Mouse (Mus musculus) MEL (cell line): Measurements from ENCODE around the gene Acvrl1. TPM values are rescaled to one million over a fixed set of nuclear protein-coding genes. Genes with fewer than 3 reads are reported as not detected.
A peak's percentile ranks its signal among the peaks of the same experiment; 100 is the strongest.

ENCODE experiments used
- DNase-seq: peaks from one replicate; pipeline ENCODE4 v3.0.0; 2011; ENCODE audit warnings: low read depth, low spot score
- H3K27ac ChIP-seq: 2 replicates; pipeline ENCODE4 v1.5.1; 2012; ENCODE audit warnings: low read depth, mild to moderate bottlenecking, control low read depth, low read length, moderate library complexity; ENCODE audit not compliant: control insufficient read depth
- H3K27me3 ChIP-seq, 2 experiments: fragments of 150-350 bp in 1 of 2; sonication (generic) in 1 of 2; 2 replicates each; pipeline ENCODE4 v1.6.1; 2012; ENCODE audit warnings: low read length in 2 of 2, mild to moderate bottlenecking in 2 of 2, improper control_type of control experiment in 1 of 2, moderate library complexity in 1 of 2; ENCODE audit not compliant: insufficient read depth in 2 of 2, control insufficient read depth in 1 of 2
- H3K36me3 ChIP-seq, 2 experiments: 2 replicates each; pipeline ENCODE4 v1.6.1; 2012 to 2014; ENCODE audit warnings: low read length in 2 of 2, improper control_type of control experiment in 1 of 2, inconsistent platforms in 1 of 2, mild to moderate bottlenecking in 1 of 2; ENCODE audit not compliant: insufficient read depth in 2 of 2, control insufficient read depth in 1 of 2
- H3K4me1 ChIP-seq, 2 experiments: fragments of 150-350 bp in 1 of 2; sonication (generic) in 1 of 2; 2 replicates each; pipeline ENCODE4 v1.6.1; 2012; ENCODE audit warnings: low read length in 2 of 2, improper control_type of control experiment in 1 of 2, mild to moderate bottlenecking in 1 of 2; ENCODE audit not compliant: insufficient read depth in 2 of 2, control insufficient read depth in 1 of 2
- H3K4me3 ChIP-seq, 2 experiments: fragments of 150-350 bp in 1 of 2; sonication (generic) in 1 of 2; 2 replicates each; pipeline ENCODE4 v1.5.1; 2012; ENCODE audit warnings: low read depth in 2 of 2, low read length in 2 of 2, mild to moderate bottlenecking in 2 of 2, moderate library complexity in 2 of 2, control low read depth in 1 of 2, improper control_type of control experiment in 1 of 2; ENCODE audit not compliant: control insufficient read depth in 1 of 2, insufficient read depth in 1 of 2
- H3K79me2 ChIP-seq: 2 replicates; pipeline ENCODE4 v1.6.1; 2012; ENCODE audit warnings: mild to moderate bottlenecking, low read length, moderate library complexity; ENCODE audit not compliant: control insufficient read depth, poor library complexity, insufficient read depth
- H3K9ac ChIP-seq: 2 replicates; pipeline ENCODE4 v1.6.1; 2012; ENCODE audit warnings: low read depth, mild to moderate bottlenecking, control low read depth, low read length, moderate library complexity; ENCODE audit not compliant: control insufficient read depth, poor library complexity, severe bottlenecking
- H3K9me3 ChIP-seq: fragments of 150-350 bp; sonication (generic); replicated peaks from 2 replicates; pipeline ENCODE4 v1.6.1; 2012; ENCODE audit warnings: mild to moderate bottlenecking, low read length, improper control_type of control experiment, moderate library complexity; ENCODE audit not compliant: insufficient read depth
- CHD2 ChIP-seq: IDR thresholded peaks from 2 replicates; pipeline ENCODE4 v1.6.1; 2011; ENCODE audit warnings: low read length, improper control_type of control experiment
- E2F4 ChIP-seq: IDR thresholded peaks from 2 replicates; pipeline ENCODE4 v1.6.1; 2011; ENCODE audit warnings: low read depth, low read length, improper control_type of control experiment, borderline replicate concordance
- GABPA ChIP-seq: IDR thresholded peaks from 2 replicates; pipeline ENCODE4 v1.6.1; 2012; ENCODE audit warnings: low read depth, mild to moderate bottlenecking, inconsistent platforms, low read length, improper control_type of control experiment, moderate library complexity
- MAX ChIP-seq: IDR thresholded peaks from 2 replicates; pipeline ENCODE4 v1.6.1; 2011; ENCODE audit warnings: low read length, improper control_type of control experiment
- MEF2A ChIP-seq: IDR thresholded peaks from 2 replicates; pipeline ENCODE4 v1.6.1; 2014; ENCODE audit warnings: low read depth, mild to moderate bottlenecking, inconsistent platforms, low read length, improper control_type of control experiment; ENCODE audit not compliant: poor library complexity, insufficient replicate concordance, severe bottlenecking; ENCODE audit errors: extremely low read depth
- MXI1 ChIP-seq: IDR thresholded peaks from 2 replicates; pipeline ENCODE4 v1.6.1; 2011; ENCODE audit warnings: mild to moderate bottlenecking, low read depth, low read length, improper control_type of control experiment
- MYB ChIP-seq: IDR thresholded peaks from 2 replicates; pipeline ENCODE4 v1.6.1; 2011; ENCODE audit warnings: mild to moderate bottlenecking, low read depth, low read length, improper control_type of control experiment
- MYC ChIP-seq: IDR thresholded peaks from 2 replicates; pipeline ENCODE4 v1.6.1; 2011; ENCODE audit warnings: low read depth, mild to moderate bottlenecking, low read length, improper control_type of control experiment, moderate library complexity
- NRF1 ChIP-seq: IDR thresholded peaks from 2 replicates; pipeline ENCODE4 v1.6.1; 2014; ENCODE audit warnings: low read depth, mild to moderate bottlenecking, inconsistent platforms, low read length, improper control_type of control experiment, moderate library complexity; ENCODE audit not compliant: poor library complexity, insufficient read depth, severe bottlenecking
- POLR2A ChIP-seq, 2 experiments: IDR thresholded peaks; 2 replicates each; pipeline ENCODE4 v1.6.1; 2011 to 2012; ENCODE audit warnings: low read length in 2 of 2, mild to moderate bottlenecking in 2 of 2, control low read depth in 1 of 2, improper control_type of control experiment in 1 of 2, low read depth in 1 of 2, moderate library complexity in 1 of 2; ENCODE audit not compliant: control insufficient read depth in 1 of 2, insufficient read depth in 1 of 2, poor library complexity in 1 of 2
- POLR2AphosphoS5 ChIP-seq: IDR thresholded peaks from 2 replicates; pipeline ENCODE4 v1.6.1; 2012; ENCODE audit warnings: low read depth, borderline replicate concordance, mild to moderate bottlenecking, inconsistent platforms, low read length, moderate library complexity, mixed read lengths
- RCOR1 ChIP-seq: IDR thresholded peaks from 2 replicates; pipeline ENCODE4 v1.6.1; 2012; ENCODE audit warnings: low read depth, mild to moderate bottlenecking, inconsistent platforms, low read length, improper control_type of control experiment
- SMC3 ChIP-seq: IDR thresholded peaks from 2 replicates; pipeline ENCODE4 v1.6.1; 2011; ENCODE audit warnings: low read depth, low read length, improper control_type of control experiment
- TAL1 ChIP-seq: IDR thresholded peaks from 2 replicates; pipeline ENCODE4 v1.6.1; 2012; ENCODE audit warnings: mild to moderate bottlenecking, inconsistent platforms, low read length, moderate library complexity, mixed read lengths
- TBP ChIP-seq: IDR thresholded peaks from 2 replicates; pipeline ENCODE4 v1.8.0; 2011; ENCODE audit warnings: low read depth, low read length, improper control_type of control experiment
- TCF12 ChIP-seq: IDR thresholded peaks from 2 replicates; pipeline ENCODE4 v1.6.1; 2014; ENCODE audit warnings: low read depth, mild to moderate bottlenecking, inconsistent platforms, low read length, improper control_type of control experiment, moderate library complexity
- UBTF ChIP-seq: IDR thresholded peaks from 2 replicates; pipeline ENCODE4 v1.6.1; 2012; ENCODE audit warnings: low read depth, mild to moderate bottlenecking, inconsistent platforms, low read length, improper control_type of control experiment, moderate library complexity, borderline replicate concordance; ENCODE audit not compliant: insufficient read depth
- USF1 ChIP-seq: IDR thresholded peaks from 2 replicates; pipeline ENCODE4 v1.6.1; 2014; ENCODE audit warnings: low read depth, mild to moderate bottlenecking, inconsistent platforms, low read length, improper control_type of control experiment, moderate library complexity
- USF2 ChIP-seq, 2 experiments: IDR thresholded peaks; 2 replicates each; pipeline ENCODE4 v1.6.1; 2011 to 2012; ENCODE audit warnings: improper control_type of control experiment in 2 of 2, low read length in 2 of 2, borderline replicate concordance in 1 of 2, inconsistent platforms in 1 of 2, low read depth in 1 of 2, mild to moderate bottlenecking in 1 of 2; ENCODE audit not compliant: insufficient read depth in 1 of 2
- ZMIZ1 ChIP-seq: IDR thresholded peaks from 2 replicates; pipeline ENCODE4 v1.6.1; 2012; ENCODE audit warnings: low read depth, mild to moderate bottlenecking, inconsistent platforms, low read length, improper control_type of control experiment, moderate library complexity
- polyA plus RNA-seq, 2 experiments: library from polyadenylated mRNA; stranded (reverse) in 1 of 2; unstranded in 1 of 2; fragments of >175 nt in 1 of 2; fragments of >200 nt in 1 of 2; gene quantifications; 2 replicates each; pipeline versions ENCODE4 v1.2.1 to v1.2.4; 2012; ENCODE audit warnings: low replicate concordance in 2 of 2, low read depth in 1 of 2; ENCODE audit not compliant: insufficient read length in 2 of 2, insufficient read depth in 1 of 2, missing spikeins in 1 of 2
- total RNA-seq: library from RNA; depleted of rRNA; stranded (reverse); fragments of 300-350 nt; gene quantifications from 2 replicates; pipeline ENCODE4 v1.2.3, GENCODE M21; 2012

Acvrl1 gene
- total and polyA plus RNA-seq, 3 experiments = 0.08 to 0.18 TPM; not detected in 1

DNA sequence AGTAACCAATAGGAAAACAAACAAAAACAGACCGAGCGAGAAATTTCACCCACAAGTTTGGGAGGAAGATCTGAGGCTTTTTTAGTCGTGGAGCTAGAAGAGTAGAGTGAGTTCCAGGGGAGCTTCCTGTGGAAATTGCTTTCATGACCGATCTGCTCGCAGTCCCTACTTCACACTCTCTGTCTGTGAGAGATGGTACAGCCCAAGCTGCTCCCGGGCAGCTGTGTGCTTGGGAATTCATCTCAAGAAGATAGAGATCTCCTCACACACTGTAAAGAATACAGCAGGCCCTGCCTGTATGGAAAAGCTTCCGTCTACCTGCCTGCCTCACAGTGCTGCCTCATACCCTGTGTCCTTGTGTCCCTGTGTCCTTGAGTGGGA, 63.9 kb downstream of the Acvrl1 start:
- H3K4me3 ChIP-seq = no peak overlapping the region
- no peaks in the 10 kb centered on the region for H3K9me3 ChIP-seq
- peaks cover 0 to 35% of the 10 kb centered on the region in 2 experiments; a peak in 2 of 4 replicates for H3K36me3 ChIP-seq
- peak overlapping the region; percentile 9; the same call in 1 of the 2 replicates for H3K9ac ChIP-seq
- DNase-seq = no peak
- 0 out of 2 replicates have a peak, but pooled peaks cover 1% of the 10 kb centered on the region for H3K79me2 ChIP-seq
- H3K27me3 ChIP-seq = no peaks in the 10 kb centered on the region
- H3K27ac ChIP-seq = peak overlapping the region; percentile 55; the same call in 1 of the 2 replicates
- peaks cover 13 to 43% of the 10 kb centered on the region in 2 experiments for H3K4me1 ChIP-seq
- TF ChIP-seq UBTF = no peak
- TF ChIP-seq POLR2AphosphoS5 = no peak
- TF ChIP-seq MYC = no peak

DNA sequence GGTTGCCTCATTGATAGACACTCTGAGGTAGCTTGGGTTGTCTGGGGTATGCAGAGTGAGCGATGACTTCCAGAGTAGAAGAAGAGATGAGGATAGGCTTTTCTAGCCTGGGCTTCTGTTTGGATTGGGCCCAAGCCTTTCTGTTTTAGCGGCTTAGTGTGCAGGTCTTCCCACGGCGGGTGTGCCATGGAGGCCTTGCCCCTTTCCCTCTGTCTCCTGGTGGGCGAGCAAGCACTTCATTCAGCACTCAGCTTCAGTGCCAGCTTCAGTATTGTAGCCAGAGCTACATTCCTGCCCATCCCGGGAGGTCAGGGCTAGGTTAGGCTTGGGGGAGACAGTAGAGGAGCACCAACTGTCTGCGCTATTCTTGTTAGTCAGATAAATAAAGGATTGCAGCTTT, 64.3 kb downstream of the Acvrl1 start:
- Histone ChIP-seq H3K4me1 (peaks cover 13 to 42% of the 10 kb centered on the region in 2 experiments), H3K36me3 (peaks cover 0 to 32% of the 10 kb centered on the region in 2 experiments; a peak in 2 of 4 replicates), H3K9me3 (no peaks in the 10 kb centered on the region), H3K27me3 (no peaks in the 10 kb centered on the region), H3K4me3 (no peak overlapping the region), H3K27ac (no peak overlapping the region), H3K79me2 (0 out of 2 replicates have a peak, but pooled peaks cover 1% of the 10 kb centered on the region), H3K9ac (no peak overlapping the region)
- DNase-seq = no peak
- no peak for TF ChIP-seq MYC
- TF ChIP-seq MYB = no peak
- no peak for TF ChIP-seq TCF12
- no peak for TF ChIP-seq UBTF
- no peak for TF ChIP-seq RCOR1
- TF ChIP-seq SMC3 = no peak
- TF ChIP-seq MEF2A = no peak
- no peak for TF ChIP-seq POLR2AphosphoS5
- no peak for TF ChIP-seq ZMIZ1
- TF ChIP-seq MXI1 = no peak
- TF ChIP-seq GABPA = no peak
- TF ChIP-seq POLR2A (IDR thresholded peaks at IDR 0.05; ENCODE audit: control insufficient read depth in 1 of 2, insufficient read depth in 1 of 2, low read depth in 1 of 2, low read length in 2 of 2, poor library complexity in 1 of 2) = no peak
- TF ChIP-seq E2F4 = no peak
- no peak for TF ChIP-seq USF2 (IDR thresholded peaks at IDR 0.05; ENCODE audit: borderline replicate concordance in 1 of 2, insufficient read depth in 1 of 2, low read depth in 1 of 2, low read length in 2 of 2)
- no peak for TF ChIP-seq NRF1
- no peak for TF ChIP-seq USF1
- TF ChIP-seq MAX = no peak
- no peak for TF ChIP-seq TBP
- TF ChIP-seq TAL1 = no peak
- no peak for TF ChIP-seq CHD2
